Mouse (Mus musculus) right cerebral cortex, postnatal 36 days (tissue): ENCODE measurements around the gene Dhx8.
A peak's percentile ranks its signal among the peaks of the same experiment; 100 is the strongest.

Source experiments
- DNase-seq, 2 experiments: peaks; one replicate each; pipeline ENCODE4 v3.0.0; 2022; ENCODE audit warnings: low spot score in 2 of 2, mixed read lengths in 1 of 2

Dhx8 gene

DNA sequence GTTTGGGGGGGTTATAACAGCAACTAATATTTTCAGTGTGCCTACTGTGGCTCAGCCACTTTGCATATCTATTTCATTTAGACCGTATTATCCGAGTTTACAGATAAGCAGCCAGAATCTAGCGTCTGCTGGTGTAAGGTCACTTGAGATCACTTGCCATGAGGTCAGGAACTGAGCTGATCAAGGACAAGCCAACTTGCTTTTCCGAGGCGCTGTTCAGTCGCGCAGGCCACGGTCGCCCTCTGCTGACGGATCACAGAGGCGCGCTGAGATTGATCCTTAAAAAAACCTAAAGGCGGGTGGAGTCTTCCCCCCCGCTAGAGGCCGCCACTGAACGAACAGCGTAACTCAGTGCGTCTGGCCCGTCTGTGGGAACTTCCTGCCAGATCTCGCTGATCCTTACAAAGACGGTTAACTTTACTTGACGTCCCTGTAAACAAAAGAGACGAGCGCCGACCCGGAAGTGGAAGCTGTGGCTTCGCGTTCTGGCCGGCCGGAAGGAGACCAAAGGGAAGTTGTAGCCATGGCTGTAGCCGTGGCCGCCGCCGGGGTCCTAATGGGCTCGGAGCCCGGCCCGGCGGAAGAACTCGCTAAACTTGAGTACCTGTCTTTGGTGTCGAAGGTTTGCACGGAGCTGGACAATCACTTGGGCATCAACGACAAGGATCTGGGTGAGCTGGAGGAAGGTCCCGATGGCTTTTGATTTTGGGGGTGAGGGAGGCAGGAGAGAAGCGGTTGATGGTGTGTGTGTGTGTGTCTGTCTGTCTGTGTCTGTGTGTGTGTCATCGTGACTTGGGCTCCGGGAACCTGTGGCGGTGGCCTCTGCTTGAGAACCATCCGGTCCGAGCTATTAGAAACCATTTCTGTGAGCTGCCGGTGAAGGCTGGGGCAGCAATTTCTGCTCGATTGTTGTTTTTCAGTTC is at the start of gene Dhx8:
Gene Dhx8 (plus strand): TSS at position 402 of the 923 bp plus-strand sequence.
- peak; percentile 96 to 97 for DNase-seq

DNA sequence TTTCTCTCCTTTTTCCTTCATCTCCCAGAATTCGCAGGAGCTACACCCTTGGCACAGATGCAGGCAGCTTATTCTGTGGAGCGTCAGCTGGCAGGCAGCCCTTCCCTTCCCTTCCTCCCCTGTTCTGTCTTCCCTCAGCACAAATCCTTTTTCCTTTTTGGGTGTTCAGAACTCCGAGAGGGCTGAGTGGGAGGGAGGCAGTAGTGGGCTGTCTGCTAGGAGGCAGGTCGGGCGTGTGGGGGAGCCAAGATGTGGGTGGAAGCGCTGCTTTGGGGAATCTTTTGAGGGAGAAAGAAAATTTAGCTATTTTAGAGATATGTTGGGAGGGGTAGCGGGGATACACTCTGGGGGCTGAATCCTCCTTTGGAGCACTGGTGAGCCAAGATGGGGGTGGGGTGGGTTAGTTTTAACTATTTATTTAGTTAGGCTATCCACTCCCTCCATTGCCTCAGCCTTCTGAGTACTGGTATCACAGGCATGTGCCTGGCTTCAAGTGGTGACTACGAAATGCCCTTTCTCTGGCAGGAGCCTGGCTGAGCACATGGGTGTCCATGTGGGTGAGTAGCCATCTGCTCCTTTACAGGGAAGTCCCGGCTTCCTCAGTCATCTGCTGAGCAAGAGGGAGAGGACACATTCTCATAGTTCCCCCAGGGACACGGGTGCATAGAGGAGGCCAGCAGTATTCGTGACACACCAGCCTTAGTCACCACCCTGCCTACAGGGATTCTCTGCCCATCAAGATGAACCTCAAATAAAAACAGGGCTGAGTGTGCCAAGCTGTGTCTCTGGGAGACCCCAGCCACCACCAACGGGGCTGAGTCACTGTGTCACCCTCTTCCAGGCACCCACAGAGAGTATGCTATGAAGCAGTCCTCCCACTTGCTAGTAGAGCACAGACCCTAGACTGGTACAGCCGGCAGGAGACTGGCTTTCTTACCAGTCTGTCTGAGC is 45.1 kb upstream of the Dhx8 start:
- DNase-seq: peak; percentile 90 to 94

DNA sequence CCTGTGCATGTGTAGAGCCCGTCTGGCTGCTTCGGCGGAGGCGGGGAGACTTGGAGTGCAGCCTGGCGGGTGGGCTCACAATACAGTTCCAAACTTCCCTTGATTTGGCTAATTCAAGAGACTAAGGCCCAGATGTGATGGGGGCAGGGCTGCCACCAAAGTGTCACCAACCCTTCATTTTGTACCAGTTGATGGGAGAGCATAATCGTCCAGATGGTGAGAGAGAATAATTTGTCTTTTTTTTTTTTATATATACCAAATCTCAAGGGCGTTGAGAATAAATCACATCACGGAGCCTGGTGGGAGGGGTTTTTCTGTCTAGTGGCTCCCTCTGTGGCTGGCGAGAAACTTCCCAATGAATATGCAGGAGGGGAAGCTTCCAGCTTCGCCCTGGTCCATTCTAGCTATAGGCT is 43.0 kb upstream of the Dhx8 start:
- DNase-seq: peak; percentile 74 to 81

DNA sequence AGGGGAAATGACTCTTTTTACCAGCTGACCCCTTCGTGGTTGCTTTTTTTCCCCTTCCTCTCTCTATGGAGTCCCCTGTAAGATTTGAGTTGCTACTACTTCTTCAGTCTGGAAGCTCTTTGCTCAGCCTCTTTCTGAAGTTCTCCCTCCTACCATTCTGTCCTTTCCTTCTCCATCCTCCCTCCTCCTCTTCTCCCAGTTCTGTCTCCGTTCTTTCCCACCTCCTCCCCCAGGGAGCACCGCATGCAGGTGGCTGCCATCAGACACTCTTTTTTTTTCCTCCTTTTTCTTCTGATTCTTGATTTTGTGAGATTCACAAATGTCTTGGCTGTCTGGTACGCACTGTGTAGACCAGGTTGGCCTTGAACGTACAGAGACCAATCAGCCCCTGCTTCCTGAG is 42.4 kb upstream of the Dhx8 start:
- DNase-seq: peak in 1 of 2 experiments; percentile 18

DNA sequence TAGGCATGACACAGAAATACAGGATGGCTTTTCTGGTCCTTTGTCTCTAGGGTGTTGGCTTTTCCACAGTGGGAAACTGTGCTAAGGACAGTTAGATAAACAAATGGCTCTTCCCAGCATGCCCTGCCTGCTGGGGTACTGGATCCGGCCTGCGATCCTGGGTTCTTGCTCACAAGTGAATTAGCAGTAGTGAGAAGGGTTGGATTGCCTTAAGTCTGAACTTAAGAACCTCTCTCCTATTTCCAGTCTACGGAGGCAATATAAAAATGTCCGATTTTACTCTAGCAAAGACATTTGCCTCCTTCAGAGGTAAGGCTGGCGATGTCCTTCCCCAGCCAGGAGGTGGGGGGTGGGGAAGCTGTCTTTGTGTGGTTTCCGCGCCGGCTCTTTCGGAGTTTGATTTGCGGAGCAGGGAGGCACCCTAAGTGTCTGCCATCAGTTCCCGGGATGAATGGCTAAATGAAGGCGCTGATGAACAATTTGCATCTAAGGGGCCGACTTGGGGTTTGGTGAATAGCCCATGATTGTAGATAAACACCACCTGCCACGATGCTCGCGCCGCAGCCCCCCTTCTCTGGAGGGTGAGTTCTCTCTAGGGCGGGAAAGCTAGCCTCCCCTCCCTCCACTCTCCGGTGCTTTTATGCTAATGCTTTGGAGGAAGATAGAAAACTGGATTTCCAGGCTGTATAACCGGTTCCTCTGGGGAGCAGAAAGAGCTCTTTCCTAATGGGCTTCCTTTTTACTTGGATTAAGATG is 36.6 kb upstream of the Dhx8 start:
- DNase-seq: peak; percentile 19 to 23

DNA sequence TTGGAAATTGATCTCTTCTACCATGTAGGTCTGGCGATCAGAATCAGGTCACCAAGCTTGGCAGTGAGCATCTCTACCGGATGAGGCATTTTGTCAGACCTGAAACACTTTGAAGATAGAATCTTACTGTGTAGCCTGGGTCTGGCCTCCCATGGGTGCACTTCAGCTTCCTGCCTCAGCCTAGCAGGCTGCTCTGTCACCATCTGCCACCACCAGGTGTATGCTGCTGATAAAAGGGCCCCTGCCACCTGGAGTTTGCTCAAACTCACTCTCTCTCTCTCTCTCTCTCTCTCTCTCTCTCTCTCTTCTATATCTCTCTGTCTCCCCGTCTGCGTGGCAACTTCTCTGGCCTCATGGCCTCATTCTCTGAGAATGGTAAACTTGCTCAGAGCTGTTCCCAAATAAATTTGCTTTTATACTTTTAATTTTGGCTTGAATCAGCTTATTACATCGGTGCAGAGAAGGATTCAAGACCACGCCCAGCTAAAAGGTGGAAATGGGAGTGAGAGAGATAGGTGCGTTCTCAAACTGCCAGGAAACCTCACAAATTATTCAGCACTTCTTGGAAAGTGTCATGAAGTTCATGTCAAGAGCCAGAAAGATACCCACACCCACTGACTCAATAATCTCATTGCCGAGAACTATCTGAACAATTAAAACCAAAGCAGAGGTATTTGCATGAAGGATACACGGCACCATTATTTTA is 35.4 kb upstream of the Dhx8 start:
- DNase-seq: no peak

DNA sequence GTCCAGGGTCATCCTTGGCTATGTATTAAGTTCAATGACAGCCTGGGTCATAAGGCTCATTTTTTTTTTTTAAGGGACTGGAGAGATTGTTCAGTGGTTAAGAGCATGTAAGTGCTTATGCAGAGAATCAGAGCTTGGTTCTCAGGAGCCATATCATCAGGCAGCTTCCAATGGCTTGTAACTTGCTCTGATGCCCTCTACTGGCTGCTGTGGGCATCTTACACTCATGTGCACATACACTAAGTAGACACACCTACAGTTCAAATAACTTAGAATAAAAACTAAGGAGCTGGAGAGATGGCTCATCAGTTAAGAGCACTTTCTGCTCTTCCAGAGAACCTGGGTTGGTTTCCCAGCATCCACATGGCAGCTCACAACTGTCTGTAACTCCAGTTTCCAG is 34.6 kb upstream of the Dhx8 start:
- DNase-seq: no peak

DNA sequence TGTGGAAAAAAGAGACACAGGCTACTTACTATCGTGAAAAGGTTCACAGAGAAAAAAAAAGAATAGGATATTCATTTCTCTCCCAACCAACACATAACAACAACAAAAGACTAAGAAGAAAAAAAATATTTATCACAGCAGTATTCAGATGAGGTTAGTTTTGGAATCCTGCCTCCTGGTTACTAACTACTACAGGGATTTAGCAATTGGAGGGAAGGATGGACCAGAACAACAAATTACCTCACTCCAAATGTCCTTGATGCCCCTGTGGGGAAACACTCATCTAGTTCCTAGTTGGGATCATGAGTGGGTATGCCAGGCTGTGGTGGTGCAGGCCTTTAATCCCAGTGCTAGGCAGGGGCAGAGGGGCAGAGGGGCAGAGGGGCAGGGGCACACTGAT is 33.2 kb upstream of the Dhx8 start:
- DNase-seq: no peak

DNA sequence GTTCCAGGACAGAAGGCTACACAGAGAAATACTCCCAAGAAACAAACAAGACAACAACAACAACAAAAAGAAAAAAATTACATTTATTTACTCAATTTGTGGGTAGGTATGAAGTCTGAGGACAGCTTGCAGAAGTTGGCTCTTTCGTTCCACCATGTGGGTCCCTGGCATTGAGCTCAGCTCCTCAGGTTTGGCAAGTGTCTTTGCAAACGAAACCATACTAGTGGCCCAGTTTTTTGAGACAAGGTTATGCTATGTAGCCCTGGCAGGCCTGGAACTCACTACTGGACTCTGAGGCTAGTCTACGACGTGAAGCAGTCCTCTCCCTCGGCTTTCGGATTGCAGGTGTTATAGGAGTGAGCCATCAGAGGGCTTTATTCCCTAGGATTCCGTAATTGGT is 32.7 kb upstream of the Dhx8 start:
- DNase-seq: no peak

DNA sequence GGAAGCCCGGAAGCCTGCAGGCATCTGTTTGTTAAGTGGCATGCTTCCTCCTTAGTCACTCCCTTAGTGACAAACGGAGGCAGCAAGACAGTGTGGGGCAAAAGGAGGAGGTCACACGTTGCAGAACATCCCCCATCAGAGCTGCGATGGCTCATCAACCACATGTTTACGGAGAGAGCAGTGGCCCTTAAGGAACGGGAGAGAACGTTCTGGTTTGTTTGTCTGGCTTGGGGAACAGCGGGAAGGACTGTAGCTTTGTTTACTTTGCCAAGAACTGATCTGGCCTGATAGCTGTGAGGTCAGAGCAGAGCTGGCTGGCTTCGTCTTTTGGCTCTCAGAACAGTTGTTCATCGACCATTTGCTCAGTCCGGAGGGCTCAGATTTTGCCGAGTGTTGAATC is 32.3 kb upstream of the Dhx8 start:
- peak; percentile 12 for DNase-seq

DNA sequence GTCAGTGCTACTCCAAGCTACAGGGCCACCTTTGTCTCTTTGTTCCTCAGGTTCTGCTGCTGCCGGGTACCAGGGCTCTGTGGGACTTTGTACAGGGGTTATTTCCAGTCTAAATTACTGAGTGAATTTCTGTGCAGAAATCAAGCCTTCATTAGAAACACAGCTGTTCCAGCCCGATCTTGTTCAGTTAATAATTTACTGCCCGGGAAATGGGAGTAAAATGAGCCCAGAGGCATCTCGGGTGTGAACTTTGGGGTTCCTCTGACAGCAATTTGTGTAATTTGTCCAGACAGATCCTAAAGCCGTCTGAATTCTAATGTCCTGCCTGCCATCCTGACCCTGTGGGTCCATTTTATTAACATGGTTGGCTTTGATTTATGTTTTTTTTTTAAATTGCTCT is 28.6 kb upstream of the Dhx8 start:
- DNase-seq: no peak

DNA sequence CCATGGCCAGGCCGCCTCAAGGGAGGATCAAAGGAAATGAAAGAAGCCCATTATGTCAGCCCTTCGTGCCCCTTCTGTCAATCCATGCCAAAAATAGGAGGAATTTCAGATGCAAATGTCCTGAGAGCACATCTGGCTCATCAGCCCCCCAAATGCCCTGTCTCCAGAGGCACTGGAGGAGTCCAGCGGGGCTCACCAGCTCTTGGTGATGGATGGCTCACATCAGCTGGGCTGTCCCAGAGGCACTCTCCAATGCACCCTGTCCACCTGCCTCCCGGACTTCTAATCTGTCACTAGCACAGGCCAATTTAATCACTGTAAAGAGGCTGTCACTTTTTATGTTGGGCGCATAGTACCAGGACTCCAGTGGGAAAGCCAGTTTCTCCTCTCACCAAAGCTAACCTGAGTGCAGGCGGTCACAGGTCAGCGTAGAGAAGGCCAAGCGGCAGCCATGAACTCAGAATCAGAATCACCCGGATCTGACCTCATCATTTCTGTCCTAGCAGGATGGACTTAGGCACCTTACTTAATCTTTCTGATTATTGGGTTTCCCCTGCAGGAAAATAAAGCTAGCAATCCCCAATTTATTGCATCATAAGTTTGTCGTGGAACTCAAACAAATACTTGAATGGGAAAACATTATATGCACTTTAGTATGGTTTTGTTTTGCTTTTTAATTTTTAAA is 25.8 kb upstream of the Dhx8 start:
- no peak for DNase-seq

DNA sequence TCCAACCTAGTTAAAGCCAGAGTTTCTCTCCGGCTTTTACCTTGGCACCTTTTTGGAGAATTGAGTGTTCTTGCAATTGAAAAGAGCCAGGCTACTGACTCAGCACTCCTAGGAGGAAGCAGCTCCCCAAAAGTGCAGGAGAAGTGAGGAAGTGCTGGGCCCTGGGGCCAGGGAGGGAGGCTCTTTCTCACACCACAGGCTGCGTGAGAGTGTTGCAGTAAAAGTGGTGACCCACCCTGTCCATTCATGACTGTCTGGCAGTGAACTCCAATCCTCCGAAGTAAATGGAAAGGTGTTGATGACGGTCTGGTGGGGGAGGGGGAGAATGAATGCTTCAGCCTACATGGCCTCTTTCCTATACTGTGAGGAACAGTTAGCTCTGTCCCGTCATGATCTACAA is 24.2 kb upstream of the Dhx8 start:
- no peak for DNase-seq

DNA sequence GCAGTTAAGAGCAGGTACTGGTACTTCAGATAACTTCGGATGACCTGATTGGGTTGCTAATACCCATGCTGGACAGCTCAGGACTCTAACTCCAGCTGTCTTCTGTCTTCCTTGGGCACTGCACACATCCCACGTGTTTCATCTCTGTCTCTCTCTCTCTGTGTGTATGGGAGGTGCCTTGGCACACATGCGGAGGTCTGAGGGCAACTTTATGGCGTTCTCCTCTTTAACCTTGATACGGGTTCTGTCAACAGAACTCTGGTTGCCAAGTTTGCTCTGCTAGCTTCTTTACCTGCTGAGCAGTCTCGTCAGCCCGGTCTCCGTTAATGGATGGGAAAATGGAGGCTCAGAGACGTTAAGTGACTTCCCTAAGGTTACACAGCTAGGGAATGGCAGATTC is 19.9 kb upstream of the Dhx8 start:
- no peak for DNase-seq

DNA sequence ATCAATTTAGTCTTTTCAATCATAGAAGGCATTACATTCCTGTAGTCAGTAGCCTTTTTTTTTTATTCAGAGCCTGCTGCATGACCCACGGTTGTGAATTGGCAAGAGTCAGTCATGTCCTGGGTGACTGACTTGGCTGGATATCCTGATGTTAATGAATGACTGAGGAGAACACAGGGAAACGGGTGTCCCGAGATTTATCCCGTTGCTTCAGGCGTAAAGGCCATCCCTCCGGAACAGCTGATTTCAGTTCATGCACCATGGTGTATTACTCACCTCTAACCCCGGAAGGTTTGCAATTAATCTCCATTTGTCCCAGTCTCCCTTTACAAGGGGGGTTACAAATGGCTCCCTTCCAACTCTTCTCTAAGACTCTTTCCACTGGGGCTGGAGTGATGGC is 18.7 kb upstream of the Dhx8 start:
- no peak for DNase-seq

DNA sequence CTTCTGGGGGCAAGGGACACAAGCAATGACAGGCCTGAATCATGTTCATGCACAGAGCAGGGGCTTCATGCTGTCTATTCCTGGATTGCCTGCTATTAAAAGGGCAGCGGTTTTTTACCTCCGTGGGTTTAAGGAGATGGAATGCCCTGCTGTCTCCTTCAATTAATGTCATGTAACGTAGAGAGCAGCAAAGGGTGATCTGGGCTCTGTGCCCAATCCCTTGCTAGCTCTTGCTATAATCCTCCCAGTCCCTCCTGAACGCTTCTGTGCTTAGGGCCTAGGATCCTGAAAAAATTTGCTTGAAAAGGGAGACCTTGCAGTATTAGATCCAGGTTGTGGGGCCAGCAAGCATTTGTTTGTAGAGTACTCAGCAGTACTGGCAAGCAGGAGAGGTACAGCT is 14.4 kb upstream of the Dhx8 start:
- no peak for DNase-seq

DNA sequence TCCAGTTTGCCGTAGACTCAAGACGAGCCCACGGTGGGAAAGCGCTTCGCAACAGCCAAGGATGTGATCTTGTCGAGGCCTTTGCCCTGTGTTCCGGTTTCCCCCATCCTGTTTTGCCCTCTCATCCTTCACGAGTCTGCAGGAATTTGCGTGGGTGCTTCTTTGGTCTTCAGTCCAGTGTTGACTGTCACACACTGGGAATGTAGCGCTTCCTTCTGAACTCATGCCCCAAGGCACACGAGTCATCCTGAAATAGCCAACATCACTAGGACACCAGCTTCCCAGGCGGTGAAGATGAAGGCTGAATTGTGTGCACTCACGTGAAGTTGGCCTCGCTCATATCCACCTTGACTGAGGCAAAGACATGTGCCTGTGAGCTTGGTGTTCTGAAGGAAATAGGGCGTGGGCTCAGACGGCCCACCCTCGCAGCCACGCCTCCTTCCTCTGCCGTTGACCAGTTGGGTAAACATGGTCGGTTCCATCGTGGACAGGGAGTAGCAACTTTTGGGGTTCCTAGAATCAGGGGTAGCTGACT is 12.7 kb upstream of the Dhx8 start:
- DNase-seq: no peak

DNA sequence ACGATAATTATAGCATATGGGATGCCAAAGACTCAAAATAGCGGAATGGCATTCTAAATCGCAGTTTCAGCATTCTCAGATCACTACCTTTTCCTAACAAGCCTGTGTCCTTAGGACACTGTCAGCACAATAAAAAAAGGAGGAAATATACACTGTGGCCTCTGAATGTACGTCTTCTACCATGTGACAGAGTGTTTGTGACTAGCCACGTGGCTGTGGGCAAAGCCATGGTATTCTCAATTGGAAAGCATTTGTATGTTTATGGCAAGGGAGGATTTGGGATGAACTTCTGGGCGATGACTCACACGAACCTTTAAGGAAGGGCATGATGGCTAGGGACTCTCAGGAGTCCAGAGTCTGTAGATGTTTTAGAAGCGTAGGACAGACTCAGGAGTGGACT is 7.7 kb upstream of the Dhx8 start:
- no peak for DNase-seq

DNA sequence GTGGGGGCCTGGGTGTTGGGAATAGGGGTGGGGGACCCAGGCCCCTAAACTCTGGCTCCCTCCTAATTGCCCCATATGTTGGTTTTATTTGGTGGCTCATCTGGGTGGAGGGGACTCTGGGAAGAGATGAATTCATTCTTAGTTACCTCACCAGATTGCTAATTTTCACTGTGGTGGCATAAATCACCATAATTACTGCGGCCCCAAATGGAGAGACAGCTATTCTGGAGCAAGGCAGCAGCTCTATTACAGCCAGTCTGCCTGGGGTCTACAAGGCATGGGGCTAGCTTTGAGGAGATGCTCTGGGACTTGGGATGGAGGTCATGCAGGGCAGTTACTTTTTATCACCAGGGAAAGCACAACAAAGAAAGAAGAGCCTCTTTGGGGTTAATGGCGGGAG is 6.0 kb upstream of the Dhx8 start:
- no peak for DNase-seq

DNA sequence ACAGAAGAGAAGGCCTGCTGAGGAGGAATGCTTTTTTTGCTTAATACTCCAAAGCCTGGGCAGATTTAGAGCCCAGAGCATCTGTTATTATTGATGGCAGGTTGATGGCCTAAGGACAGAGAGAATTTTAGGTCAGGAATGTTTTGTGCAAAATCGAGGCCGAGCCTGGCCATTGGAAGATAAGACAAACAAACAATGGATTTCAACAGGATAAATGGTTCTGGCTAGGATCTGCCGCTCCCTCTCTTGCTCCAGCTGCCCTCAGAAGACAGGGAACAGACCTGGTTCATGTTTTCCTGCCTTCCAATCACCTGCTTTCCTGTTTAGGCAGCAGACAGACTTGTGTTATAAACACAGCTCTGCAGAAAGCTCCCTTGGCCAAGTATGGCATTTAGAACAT is 3.4 kb upstream of the Dhx8 start:
- DNase-seq: no peak
